Mouse (Mus musculus): Measurements from ENCODE around the gene Tbx1.

- TF ChIP-seq ZC3H11A (IDR thresholded peaks at IDR 0.05; ENCODE audit: borderline replicate concordance, low read depth, low read length): no peak
- no peak for TF ChIP-seq CHD2 (IDR thresholded peaks at IDR 0.05; ENCODE audit: low read depth, low read length)
- TF ChIP-seq ZNF384 (IDR thresholded peaks at IDR 0.05; ENCODE audit: low read depth, low read length): no peak
- TF ChIP-seq MAFK (IDR thresholded peaks at IDR 0.05; ENCODE audit: insufficient read depth, low read depth, low read length): no peak
Measured at GRCm38 (mm10) chr16:18598006-18598405, 7.5 kb upstream of the Tbx1 start.
